Mouse (Mus musculus) kidney, embryonic 16.5 days (tissue): ENCODE measurements at regions not wholly inside any gene's neighbourhood (a gene's known extent, or its start where the extent isn't known, plus 50 kb on each side); places are given as distances from the start of the nearest gene placed in this dataset.
A peak's percentile ranks its signal among the peaks of the same experiment; 100 is the strongest.

ENCODE experiments used
- ATAC-seq: fragments of 200-750 bp; cut with Nextera tagmentation; 2 replicates; pipeline ENCODE4 v1.8.0; 2017; ENCODE audit warnings: moderate TSS enrichment; ENCODE audit not compliant: low FRiP score, low TSS enrichment
- H3K27ac ChIP-seq: fragments of 300-500 bp; sonication (generic); 2 replicates; pipeline ENCODE4 v1.5.1; 2014; ENCODE audit warnings: low read length
- H3K27me3 ChIP-seq: fragments of 300-500 bp; sonication (generic); 2 replicates; pipeline ENCODE4 v1.6.1; 2014; ENCODE audit warnings: low read length, control low read depth, mixed read lengths; ENCODE audit not compliant: insufficient read depth
- H3K36me3 ChIP-seq: fragments of 300-500 bp; sonication (generic); 2 replicates; pipeline ENCODE4 v1.6.1; 2014; ENCODE audit warnings: low read length, control low read depth, mixed read lengths; ENCODE audit not compliant: insufficient read depth
- H3K4me1 ChIP-seq: fragments of 300-500 bp; sonication (generic); 2 replicates; pipeline ENCODE4 v1.6.1; 2014; ENCODE audit warnings: low read length, control low read depth, mixed read lengths; ENCODE audit not compliant: insufficient read depth
- H3K4me2 ChIP-seq: fragments of 300-500 bp; sonication (generic); replicated peaks from 2 replicates; pipeline ENCODE4 v1.6.1; 2014; ENCODE audit warnings: low read depth, low read length
- H3K4me3 ChIP-seq: fragments of 300-500 bp; sonication (generic); 2 replicates; pipeline ENCODE4 v1.5.1; 2014; ENCODE audit warnings: mild to moderate bottlenecking, low read length
- H3K9ac ChIP-seq: fragments of 300-500 bp; sonication (generic); replicated peaks from 2 replicates; pipeline ENCODE4 v1.6.1; 2014; ENCODE audit warnings: low read length
- H3K9me3 ChIP-seq: fragments of 300-500 bp; sonication (generic); 2 replicates; pipeline ENCODE4 v1.6.1; 2016; ENCODE audit warnings: low read length, control low read depth
- WGBS: fragments of 180-500 bp; shearing (Covaris S2); extraction: QIAGEN DNeasy Blood & Tissue Kit; methylation state at CpG from one replicate; pipeline ENCODE4 v1.1.7; 2014; 5-methylcytosine and 5-hydroxymethylcytosine counted together

- H3K4me3 ChIP-seq, result no peak overlapping the region
- no peaks in the 10 kb centered on the region for H3K9me3 ChIP-seq
- H3K27me3 ChIP-seq, result no peaks in the 10 kb centered on the region
- no peak overlapping the region for H3K9ac ChIP-seq
- no peaks in the 10 kb centered on the region for H3K4me1 ChIP-seq
- ATAC-seq, result no peak
- no peaks in the 10 kb centered on the region for H3K36me3 ChIP-seq
- no peak overlapping the region for H3K4me2 ChIP-seq
- no peak overlapping the region for H3K27ac ChIP-seq
- 87% methylated on average over 4 of the region's 4 CpGs for WGBS
These were observed 279.3 kb downstream of the Cdh9 start for GRCm38 (mm10) chr15:17007811-17008210.

DNA sequence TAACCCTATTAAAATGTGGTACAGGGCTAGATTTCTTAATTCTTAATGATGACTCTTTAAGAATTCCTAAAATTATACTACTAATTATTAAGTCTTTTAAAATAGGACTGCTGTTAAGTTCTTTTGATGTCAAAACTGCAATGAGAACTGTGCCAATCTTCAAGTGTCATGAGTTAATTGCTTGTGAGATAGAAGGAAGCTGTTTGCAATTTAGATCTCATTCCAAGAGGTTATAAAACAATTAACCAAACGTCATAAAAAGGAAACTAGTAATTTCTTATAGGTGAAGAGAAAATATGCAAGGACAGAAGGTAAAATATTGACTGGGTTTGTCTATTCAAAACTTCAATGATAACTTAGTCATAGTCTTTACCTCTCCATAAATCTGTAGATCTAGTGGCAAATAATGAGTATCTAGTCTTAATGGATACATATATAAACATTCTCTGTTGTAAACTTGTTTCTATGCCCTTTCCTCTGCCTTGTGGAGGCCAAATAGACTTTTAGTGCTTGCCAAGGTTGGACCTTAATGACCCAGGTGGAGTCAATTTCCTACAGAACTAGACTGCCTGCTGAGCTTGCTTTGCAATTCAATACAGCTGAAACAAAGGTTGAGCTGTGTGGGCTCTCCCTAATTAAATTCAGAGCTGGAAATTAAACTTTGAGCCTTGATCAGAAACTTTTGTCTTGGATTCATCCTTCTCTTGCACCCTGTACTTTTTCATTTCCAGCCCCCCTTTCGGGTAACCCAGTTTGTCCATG lies 320.5 kb downstream of the Cdh9 start:
- no peak overlapping the region for H3K9ac ChIP-seq
- no peak overlapping the region for H3K4me2 ChIP-seq
- H3K4me3 ChIP-seq, result no peak overlapping the region
- no peaks in the 10 kb centered on the region for H3K36me3 ChIP-seq
- no peak for ATAC-seq
- WGBS, result 35% methylated on average over 2 of the region's 2 CpGs
- H3K27ac ChIP-seq, result no peak overlapping the region
- H3K9me3 ChIP-seq, result no peaks in the 10 kb centered on the region
- H3K27me3 ChIP-seq, result no peaks in the 10 kb centered on the region
- no peaks in the 10 kb centered on the region for H3K4me1 ChIP-seq

GRCm38 (mm10) chr15:17069772-17070171 lies 341.2 kb downstream of the Cdh9 start:
- 79% methylated on average over 4 of the region's 4 CpGs for WGBS

GRCm38 (mm10) chr15:17084030-17084429 lies 355.5 kb downstream of the Cdh9 start:
- Histone ChIP-seq H3K4me2 (no peak overlapping the region), H3K9ac (no peak overlapping the region), H3K27ac (no peak overlapping the region), H3K4me3 (no peak overlapping the region), H3K4me1 (no peaks in the 10 kb centered on the region), H3K36me3 (no peaks in the 10 kb centered on the region), H3K27me3 (no peaks in the 10 kb centered on the region), H3K9me3 (no peaks in the 10 kb centered on the region)
- ATAC-seq, result no peak
- WGBS, result 74% methylated on average over 2 of the region's 2 CpGs

More at GRCm38 (mm10) chr15:17069772-17070171, 341.2 kb downstream of the Cdh9 start:
- no peaks in the 10 kb centered on the region for H3K9me3 ChIP-seq
- no peaks in the 10 kb centered on the region for H3K36me3 ChIP-seq
- H3K4me2 ChIP-seq, result no peak overlapping the region
- no peaks in the 10 kb centered on the region for H3K4me1 ChIP-seq
- no peaks in the 10 kb centered on the region for H3K27me3 ChIP-seq
- H3K9ac ChIP-seq, result no peak overlapping the region
- H3K27ac ChIP-seq, result no peak overlapping the region
- no peak for ATAC-seq
- H3K4me3 ChIP-seq, result no peak overlapping the region

DNA sequence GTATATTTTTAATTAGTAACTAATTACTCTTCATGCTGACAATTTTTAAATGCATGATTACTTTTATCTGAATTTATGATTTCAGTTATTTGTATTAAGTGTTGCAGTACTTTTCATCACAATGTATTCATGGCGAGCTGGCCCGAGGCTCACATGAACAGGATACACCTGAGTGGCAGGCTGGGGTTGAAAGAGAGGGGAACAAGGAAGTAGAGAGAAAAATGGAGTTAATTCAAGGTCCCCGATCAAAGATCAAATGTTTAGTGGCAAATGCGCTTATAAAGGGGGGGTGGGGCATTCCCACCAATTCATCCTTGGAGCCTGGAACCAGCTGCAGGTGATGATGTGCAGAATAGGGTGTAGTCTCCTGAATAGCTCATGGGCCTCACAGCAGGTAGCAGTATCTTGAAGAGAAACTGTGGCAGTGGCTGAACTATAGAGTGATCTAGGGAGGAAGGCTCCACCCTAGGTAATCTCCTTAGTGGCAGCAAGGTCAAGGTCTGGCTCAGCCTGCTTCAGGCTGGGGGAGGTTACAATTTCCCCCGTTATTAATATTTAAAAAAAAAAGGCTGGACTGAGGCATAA lies 360.2 kb downstream of the Cdh9 start:
- H3K9me3 ChIP-seq, result no peaks in the 10 kb centered on the region
- H3K4me2 ChIP-seq, result no peak overlapping the region
- no peaks in the 10 kb centered on the region for H3K27me3 ChIP-seq
- H3K4me3 ChIP-seq, result no peak overlapping the region
- no peak overlapping the region for H3K9ac ChIP-seq
- ATAC-seq, result no peak
- H3K4me1 ChIP-seq, result no peaks in the 10 kb centered on the region
- WGBS, result 87% methylated on average over 5 of the region's 5 CpGs
- no peak overlapping the region for H3K27ac ChIP-seq
- no peaks in the 10 kb centered on the region for H3K36me3 ChIP-seq

DNA sequence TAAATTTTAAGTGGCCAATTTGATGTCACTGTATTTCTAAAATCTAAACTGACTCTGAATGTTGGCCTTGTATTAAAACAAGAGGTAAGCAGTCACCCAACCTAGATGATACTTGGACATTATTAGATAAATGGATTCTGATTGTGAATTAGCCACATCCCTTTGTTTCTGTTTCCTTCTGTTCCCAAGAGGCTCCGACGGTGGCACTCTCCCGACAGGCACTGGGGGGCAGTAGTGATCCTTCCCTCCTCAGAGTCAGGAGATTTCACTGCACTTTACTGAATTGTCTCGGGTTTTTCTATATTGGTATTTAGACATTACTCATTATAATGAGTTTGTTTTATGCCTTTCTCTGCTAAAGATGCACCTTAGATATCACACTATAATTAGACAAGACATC lies 370.4 kb downstream of the Cdh9 start:
- 3% methylated on average over 4 of the region's 4 CpGs for WGBS
- no peak for ATAC-seq

DNA sequence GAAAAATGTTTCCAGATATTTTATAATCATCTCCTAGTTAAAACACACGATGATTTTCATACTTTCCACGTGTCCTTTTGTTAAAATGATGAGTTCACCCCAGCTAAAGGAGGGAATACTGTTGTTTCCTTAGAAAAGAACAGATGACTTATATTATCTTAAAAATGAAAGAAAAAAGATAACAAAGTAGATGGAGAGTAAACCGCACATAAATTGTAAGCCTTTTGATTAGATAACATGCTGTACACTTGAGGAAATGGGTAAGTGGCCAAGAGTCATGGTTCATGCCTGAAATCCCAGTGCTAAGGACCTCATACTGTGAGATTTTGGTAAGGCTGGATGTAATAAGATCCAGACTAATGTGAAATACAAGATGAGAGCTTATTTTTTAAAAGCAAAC lies 372.6 kb downstream of the Cdh9 start:
- H3K9ac ChIP-seq, result no peak overlapping the region
- ATAC-seq, result no peak
- H3K27me3 ChIP-seq, result no peaks in the 10 kb centered on the region
- no peak overlapping the region for H3K4me2 ChIP-seq
- H3K4me3 ChIP-seq, result no peak overlapping the region
- no peaks in the 10 kb centered on the region for H3K9me3 ChIP-seq
- no peaks in the 10 kb centered on the region for H3K36me3 ChIP-seq
- H3K4me1 ChIP-seq, result no peaks in the 10 kb centered on the region
- H3K27ac ChIP-seq, result no peak overlapping the region
- WGBS, result 69% methylated on average over 3 of the region's 3 CpGs

More for the DNA sequence above, 370.4 kb downstream of the Cdh9 start:
- H3K36me3 ChIP-seq, result no peaks in the 10 kb centered on the region
- H3K4me1 ChIP-seq, result no peaks in the 10 kb centered on the region
- H3K9me3 ChIP-seq, result peaks cover 4% of the 10 kb centered on the region
- no peaks in the 10 kb centered on the region for H3K27me3 ChIP-seq
- no peak overlapping the region for H3K9ac ChIP-seq
- no peak overlapping the region for H3K4me3 ChIP-seq
- no peak overlapping the region for H3K27ac ChIP-seq
- no peak overlapping the region for H3K4me2 ChIP-seq

DNA sequence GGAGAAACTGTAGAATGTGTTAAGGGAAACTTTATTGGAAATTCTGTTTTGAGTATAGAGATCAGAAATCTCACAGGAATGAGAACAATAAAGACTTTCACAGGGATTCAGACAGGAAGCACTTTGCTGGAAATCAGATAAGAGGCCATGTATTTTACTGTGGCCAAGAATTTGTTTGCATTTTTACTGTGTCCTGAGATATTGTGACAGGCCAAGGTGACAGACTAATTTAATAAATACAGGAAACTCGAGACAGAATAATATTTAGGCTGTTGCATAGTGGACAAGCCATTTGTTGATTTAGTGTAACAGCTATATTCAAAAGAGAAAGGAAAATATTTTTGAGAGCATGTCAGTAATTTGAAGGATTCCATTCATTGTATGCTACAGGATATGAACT lies 407.2 kb downstream of the Cdh9 start:
- no peaks in the 10 kb centered on the region for H3K9me3 ChIP-seq
- H3K4me3 ChIP-seq, result no peak overlapping the region
- H3K4me1 ChIP-seq, result no peaks in the 10 kb centered on the region
- H3K27me3 ChIP-seq, result no peaks in the 10 kb centered on the region
- H3K9ac ChIP-seq, result no peak overlapping the region
- no peak overlapping the region for H3K27ac ChIP-seq
- no peaks in the 10 kb centered on the region for H3K36me3 ChIP-seq
- no peak overlapping the region for H3K4me2 ChIP-seq
- 16% methylated on average over 1 of the region's 1 CpGs for WGBS
- ATAC-seq, result peak; percentile 77; the same call in 1 of the 2 replicates

DNA sequence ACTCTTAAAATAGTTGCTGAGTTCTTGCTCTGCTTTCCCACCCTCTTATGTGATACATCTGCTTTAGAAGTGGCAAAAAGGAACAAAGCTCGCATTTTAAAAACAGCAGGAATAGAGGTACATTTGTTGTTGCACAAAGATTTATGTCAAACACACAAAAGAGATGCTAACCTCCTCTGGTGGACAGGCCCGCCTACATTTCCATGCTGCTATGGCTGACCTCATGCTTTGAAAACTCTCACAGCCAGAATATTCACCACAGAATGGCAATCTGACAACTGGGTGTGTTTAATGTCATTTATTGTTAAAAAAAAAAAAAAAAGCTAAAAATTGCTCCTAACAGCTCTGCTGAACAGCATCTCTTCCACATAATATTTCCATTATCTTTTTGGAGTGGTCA lies 451.6 kb downstream of the Cdh9 start:
- no peak for ATAC-seq
- no peak overlapping the region for H3K27ac ChIP-seq
- no peak overlapping the region for H3K9ac ChIP-seq
- no peaks in the 10 kb centered on the region for H3K9me3 ChIP-seq
- no peak overlapping the region for H3K4me2 ChIP-seq
- H3K36me3 ChIP-seq, result no peaks in the 10 kb centered on the region
- 80% methylated on average over 2 of the region's 2 CpGs for WGBS
- no peaks in the 10 kb centered on the region for H3K27me3 ChIP-seq
- H3K4me1 ChIP-seq, result no peaks in the 10 kb centered on the region
- H3K4me3 ChIP-seq, result no peak overlapping the region

DNA sequence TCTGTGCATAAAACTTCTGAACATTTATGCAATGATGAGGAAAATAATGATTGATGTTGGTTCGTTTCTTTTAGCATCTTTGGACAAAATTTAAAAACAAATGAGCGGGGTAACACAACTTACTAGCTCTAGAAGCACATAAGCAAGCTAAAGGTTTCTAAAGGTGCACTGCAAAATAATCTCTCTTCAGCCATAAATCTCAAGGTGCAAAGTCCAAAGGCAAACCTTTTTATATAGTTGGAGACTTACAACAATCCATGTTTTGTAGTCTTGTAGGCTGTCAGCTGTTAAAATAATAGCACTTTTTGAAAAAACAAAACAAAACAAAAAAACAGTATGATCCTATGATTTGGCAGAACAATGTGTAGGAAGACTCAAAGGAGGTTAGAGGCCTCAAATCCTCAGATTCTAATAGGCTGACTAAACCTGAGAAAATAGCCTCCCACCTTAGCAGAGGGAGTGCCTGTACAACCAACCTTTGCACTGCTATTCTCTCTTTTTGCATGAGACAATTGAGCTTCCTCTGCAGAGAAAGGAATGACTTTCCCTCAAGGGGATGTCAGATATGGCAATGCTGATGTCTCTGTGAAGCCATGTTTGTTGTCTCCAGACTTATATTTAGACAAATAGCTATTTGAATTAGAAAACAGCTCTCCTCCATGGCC lies 452.9 kb downstream of the Cdh9 start:
- 78% methylated on average over 2 of the region's 2 CpGs for WGBS
- ATAC-seq, result no peak

More for the DNA sequence above, 452.9 kb downstream of the Cdh9 start:
- H3K4me1 ChIP-seq, result no peaks in the 10 kb centered on the region
- H3K4me2 ChIP-seq, result no peak overlapping the region
- no peak overlapping the region for H3K4me3 ChIP-seq
- no peaks in the 10 kb centered on the region for H3K27me3 ChIP-seq
- no peak overlapping the region for H3K27ac ChIP-seq
- H3K36me3 ChIP-seq, result no peaks in the 10 kb centered on the region
- no peaks in the 10 kb centered on the region for H3K9me3 ChIP-seq
- H3K9ac ChIP-seq, result no peak overlapping the region
